Mouse (Mus musculus) megakaryocyte, adult 5-6 weeks (primary cell): ENCODE data around the gene Csk. TPM values are rescaled to one million over a fixed set of nuclear protein-coding genes. Genes with fewer than 3 reads are reported as not detected.

ENCODE experiments used
- ATAC-seq: 2 replicates; pipeline ENCODE4 v1.8.0; 2016; ENCODE audit warnings: mild to moderate bottlenecking, inconsistent platforms; ENCODE audit not compliant: poor library complexity, severe bottlenecking
- total RNA-seq, 2 experiments: library from RNA; stranded (forward) in 1 of 2; stranded (reverse) in 1 of 2; fragments of 153-499, 151-499 nt in 1 of 2; fragments of 221-1000, 200-1000 nt in 1 of 2; gene quantifications; 2 replicates each; pipeline versions ENCODE4 v1.2.3 to v1.2.4; 2015 to 2017

The Csk gene
- total RNA-seq, 2 experiments from 2014 or later: 96.7 to 282 TPM

GRCm38 (mm10) chr9:57658970-57659369 lies 5.5 kb upstream of the Csk start:
- no peak for ATAC-seq

- ATAC-seq: no peak
These were observed 4.4 kb upstream of the Csk start for GRCm38 (mm10) chr9:57657843-57658242.

DNA sequence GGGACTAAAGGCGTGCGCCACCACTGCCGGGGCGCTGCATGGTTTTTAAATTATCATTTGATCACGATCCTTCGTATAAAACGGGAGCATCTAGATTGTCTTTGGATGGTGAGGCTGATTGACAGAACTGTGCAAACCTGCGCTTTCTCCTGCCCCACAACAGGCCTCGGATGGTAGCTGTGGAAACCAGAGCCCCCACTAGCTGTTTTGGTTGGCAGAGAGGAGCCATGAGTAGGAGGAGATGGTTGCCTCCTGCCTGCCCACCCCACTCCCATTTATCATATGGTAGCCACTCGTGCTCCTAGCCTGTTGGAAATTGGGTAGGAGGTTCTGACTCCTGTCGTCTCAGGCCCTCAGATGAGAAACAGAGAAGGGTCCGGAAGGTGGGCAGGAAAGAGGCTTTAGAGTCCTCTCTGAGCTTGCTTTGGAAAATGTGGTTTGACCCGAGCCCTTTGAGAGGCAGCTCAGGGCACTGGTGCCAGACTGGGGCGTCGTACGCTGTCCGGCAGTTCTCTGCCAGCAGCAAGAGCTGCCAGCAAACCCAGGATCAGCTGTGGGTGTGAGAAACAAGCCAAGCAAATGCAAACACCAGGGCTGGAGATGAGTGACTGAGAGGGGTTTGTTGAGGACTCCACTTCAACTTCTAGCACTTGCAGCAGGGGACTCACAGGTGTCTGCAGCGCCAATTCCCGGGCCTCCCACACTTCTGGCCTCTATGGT lies 3.4 kb upstream of the Csk start:
- ATAC-seq: no peak

DNA sequence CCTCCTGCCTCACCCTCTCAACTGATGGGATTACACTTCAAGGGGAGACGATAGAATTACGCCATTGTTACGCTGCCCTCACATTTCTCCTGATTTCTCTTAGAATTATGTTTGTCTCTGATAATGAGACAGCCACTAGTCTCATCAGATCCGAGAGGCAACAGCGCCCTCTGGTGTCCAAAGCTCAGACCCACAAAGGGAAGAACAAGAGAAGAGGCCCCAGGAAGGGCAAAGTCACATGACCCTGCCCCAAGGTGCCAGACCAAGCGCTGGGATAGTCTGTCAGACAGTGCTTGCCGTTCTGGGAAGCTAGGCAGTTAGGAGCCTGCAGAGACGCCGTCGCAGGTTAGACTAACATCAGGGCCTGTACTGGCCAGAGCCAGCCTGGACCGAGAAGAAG lies 2.3 kb upstream of the Csk start:
- peak; percentile 77 for ATAC-seq

DNA sequence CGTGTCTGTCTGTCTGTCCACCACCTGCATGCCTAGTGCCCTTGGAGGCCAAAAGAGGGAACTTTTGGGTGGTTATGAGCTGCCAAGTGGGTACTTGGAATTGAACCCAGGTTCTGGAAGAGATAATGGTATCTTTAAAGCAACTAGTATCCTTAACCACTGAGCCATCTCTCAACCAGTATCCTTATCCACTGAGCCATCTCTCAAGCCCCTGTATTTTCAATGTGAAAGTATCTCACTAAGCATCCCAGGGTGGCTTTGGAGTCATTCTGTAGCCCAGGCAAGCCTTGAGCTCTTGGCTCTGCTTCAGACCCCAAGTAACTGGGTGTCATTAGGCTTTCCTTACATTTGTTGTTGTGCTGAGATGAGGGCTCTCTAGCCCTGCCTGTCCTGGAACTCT lies 1.5 kb upstream of the Csk start:
- no peak for ATAC-seq

DNA sequence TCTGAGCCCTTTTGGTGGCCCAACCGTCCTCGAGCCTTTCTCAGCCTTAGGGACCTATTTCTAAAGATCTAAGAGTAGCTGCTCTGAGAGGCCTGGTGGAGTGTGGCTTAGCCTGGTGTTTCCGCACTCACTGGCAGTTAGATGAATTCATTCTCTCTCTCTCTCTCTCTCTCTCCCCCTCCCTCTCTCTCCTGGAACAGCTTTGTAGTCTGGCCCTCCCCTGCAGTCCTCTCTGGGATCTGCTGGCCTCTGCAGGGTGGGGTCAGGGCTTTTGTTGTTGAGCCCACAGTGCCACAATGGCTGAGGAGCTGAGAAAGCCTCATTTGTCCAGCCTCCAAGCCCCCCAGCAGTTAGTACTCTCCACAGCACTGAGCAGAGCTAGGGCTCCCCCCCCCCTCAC lies 576 bp downstream of the Csk start:
- no peak for ATAC-seq

GRCm38 (mm10) chr9:57652351-57652750 lies 1.1 kb downstream of the Csk start:
- peak; percentile 17 for ATAC-seq

- ATAC-seq: peak; percentile 54
These were observed 2.6 kb downstream of the Csk start for GRCm38 (mm10) chr9:57650786-57651311.

DNA sequence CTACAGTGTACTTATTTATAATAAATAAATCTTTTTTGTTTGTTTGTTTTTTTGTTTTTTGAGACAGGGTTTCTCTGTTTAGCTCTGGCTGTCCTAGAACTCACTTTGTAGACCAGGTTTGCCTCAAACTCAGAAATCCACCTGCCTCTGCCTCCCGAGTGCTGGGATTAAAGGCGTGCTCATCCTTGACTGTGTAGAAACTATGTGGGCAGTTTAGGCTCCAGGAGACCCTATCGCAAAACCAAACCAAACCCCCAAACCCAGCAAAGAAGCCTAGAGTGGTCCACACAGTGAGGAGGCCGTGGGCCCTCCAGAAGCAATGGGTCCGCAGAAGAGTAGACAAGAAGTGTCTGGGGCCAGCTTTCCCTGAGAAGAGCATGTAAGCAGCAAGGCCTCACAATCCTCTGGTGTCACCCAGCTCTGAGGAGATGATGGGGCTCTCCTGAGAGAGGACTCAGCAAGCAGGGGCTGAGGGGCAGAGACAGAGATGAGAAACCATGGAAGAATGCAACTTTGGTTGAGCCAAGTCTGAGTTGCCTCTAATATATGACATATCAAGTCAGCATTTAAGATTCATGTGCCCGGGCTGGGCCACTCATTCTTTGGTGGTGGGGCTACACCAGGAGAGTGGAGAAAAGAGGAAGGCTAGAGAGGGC lies 3.2 kb downstream of the Csk start:
- ATAC-seq: no peak; the same call in 1 of the 2 replicates

GRCm38 (mm10) chr9:57647286-57648108 lies 5.9 kb downstream of the Csk start:
- no peak for ATAC-seq

DNA sequence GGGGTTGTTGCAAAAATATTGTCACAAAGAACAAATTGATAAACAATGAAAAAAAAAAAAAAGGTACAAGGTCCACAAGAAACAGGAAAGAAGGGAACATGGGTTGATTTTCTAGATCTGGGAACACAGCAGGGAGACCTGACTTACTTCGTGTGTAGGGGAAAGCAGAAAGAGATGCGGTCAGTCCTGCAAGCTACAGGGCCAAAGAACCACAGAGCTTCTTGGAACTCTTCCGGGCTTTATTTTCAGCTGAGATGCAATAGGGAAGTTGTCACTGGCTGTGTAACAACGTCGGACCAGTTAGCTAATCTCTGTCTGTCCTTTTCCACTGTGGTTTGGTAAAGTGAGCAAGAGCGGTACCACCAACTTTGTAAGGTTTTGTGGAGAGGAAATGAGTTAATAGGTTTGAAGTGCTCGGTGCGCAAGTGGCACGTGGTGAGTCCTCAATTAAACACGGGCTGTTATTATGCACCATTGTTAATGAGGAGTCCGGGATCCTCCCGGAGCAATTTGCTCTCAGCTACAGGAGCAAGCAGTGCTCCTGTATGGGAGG lies 6.8 kb downstream of the Csk start:
- peak; percentile 68 for ATAC-seq

DNA sequence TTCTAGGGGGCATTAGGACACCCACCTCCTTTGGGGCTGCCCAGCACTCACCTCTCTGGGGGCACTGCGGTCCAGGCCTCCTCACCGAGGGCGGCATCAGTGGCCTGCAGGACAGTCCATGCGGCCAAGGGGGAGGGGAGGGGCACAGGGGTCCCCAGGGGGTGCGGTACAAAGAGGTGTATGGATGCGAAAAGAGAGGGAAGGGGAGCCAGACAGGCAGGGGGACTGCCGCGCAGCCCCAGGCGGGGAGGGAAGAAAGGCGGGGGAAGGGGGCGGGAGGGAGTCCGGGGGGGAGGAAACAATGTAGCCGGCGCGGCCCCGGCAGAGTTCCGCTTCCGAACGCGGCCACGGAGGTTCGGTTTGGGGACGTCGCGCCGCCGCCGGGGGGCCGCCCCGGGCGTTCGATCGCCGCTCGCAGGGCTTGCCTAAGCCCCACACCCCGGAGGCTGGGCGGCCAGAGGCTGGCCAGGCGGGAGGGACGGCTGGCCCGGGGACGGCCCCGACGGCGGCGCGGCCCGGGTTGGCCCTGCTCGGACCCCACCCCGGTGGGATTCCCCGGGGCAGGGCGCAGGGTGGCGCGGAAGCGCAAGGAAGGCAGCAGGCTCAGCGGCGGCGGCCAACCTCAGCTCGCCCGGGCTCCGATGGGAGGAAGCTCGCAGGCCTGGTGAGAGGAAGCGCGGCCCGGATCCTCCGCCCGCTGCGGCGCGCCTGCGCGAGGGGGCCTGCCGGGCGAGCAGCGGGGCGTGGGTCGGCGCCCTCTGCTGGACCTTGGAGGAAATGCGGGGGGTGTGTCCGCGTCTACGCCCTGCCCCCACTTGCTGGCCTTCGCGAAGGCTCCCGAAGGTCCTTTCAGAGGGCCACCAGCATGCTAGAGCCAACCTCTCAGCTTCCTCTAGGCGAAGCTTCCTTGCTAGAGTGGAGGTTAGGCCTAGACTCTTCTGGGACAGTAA lies 8.2 kb downstream of the Csk start:
- ATAC-seq: peak; percentile 62

DNA sequence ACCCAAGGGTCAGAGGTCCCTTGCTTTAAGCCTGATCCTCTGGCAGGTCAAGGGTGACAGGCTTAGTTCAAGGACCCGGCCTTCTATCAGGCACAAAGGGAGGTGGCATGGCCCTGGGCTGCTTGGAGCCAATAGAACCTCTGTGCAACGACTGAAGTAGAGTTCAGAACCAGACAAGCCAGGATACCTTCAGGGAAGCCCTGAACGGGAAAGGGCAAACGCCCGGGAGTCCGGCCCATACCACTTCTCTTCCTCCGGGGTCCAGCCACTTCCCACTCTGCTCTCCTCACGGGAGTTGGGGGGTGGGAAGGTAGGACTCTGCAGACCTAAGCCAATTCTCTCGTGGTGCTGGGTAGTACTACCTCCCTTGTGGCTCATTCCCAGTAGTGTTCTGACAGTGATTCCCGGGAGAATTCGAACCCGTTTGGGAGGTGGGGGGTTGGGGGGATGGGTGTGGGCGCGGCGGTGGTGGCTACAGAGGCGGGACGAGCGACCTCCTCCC lies 8.9 kb downstream of the Csk start:
- no peak for ATAC-seq

GRCm38 (mm10) chr9:57643856-57644180 lies 9.6 kb downstream of the Csk start:
- ATAC-seq: 0 out of 2 replicates have a peak, but pooled peaks have one; percentile 9

GRCm38 (mm10) chr9:57643169-57643855 lies 10.1 kb downstream of the Csk start:
- ATAC-seq: no peak

- ATAC-seq: no peak
These were observed 11.5 kb downstream of the Csk start for GRCm38 (mm10) chr9:57641775-57642550.

DNA sequence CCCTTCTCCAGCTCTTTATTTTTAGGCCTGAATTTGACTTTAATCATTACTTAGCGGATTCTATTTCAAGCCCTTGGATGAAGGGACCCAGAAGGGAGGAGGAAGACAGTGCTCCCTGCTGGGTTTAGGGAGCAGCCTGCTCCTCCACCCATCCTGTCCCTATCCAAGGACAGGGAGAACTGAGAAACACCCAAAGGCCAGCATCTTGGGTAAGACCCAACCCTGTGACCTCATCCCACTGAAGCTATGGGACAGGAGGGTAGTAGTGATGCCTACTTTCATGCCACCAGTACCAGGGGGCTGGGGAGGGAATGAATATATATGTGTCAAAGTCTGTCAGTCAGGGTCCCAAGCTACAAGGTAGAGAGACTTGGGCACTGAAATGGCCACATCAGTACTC lies 12.4 kb downstream of the Csk start:
- ATAC-seq: no peak

DNA sequence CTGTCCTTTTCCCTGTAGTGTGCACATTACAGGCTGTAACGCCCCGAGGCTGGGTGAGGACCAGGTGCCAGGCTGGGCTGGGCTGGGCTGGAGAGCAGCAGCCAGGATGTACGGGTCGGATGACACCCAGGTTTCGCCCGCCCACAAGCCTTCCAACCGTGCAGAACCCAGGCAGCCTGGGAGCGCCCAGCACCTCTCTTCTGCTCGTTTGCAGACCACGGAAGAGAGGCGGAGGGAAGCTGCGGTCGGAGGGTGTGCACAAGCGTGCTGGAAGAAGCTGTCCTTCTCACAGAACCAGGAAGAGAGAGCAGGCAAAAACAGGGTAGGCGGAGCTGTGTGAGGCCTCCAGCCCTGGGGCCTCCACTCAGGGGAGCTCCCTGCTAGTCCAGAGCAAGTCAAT lies 13.0 kb downstream of the Csk start:
- ATAC-seq: peak; percentile 68
